Mouse (Mus musculus): ENCODE data around the gene Actr2. TPM values are rescaled to one million over a fixed set of nuclear protein-coding genes. Genes with fewer than 3 reads are reported as not detected.

Gene Actr2
- polyA plus RNA-seq, 1 experiment: 59.5 TPM

GRCm38 (mm10) chr11:20075415-20075814 is 37.3 kb downstream of the Actr2 start:
- TF ChIP-seq CTCF (IDR thresholded peaks at IDR 0.05; ENCODE audit: control insufficient read depth, insufficient read depth, insufficient read length) (no peak), FOSL1 (IDR thresholded peaks at IDR 0.05; ENCODE audit: insufficient read depth, low read length, poor library complexity, severe bottlenecking) (no peak), CEBPB (IDR thresholded peaks at IDR 0.05; ENCODE audit: low read depth) (no peak), USF1 (IDR thresholded peaks at IDR 0.05; ENCODE audit: low read depth) (no peak), MYOD1 (IDR thresholded peaks at IDR 0.05; ENCODE audit: control insufficient read depth, insufficient read length, low read depth) (no peak), MYOG (IDR thresholded peaks at IDR 0.05; ENCODE audit: control insufficient read depth, extremely low read depth, insufficient read length) (no peak), MAX (IDR thresholded peaks at IDR 0.05) (no peak)
- Histone ChIP-seq H3K79me3 (ENCODE audit: low read depth) (peaks cover 16% of the 10 kb centered on the region), H3ac (ENCODE audit: control insufficient read depth, insufficient read length, low read depth) (no peak overlapping the region), H3K36me3 (ENCODE audit: control insufficient read depth, insufficient read depth) (peaks cover 96% of the 10 kb centered on the region), H3K4me3 (ENCODE audit: insufficient read depth, poor library complexity, severe bottlenecking) (no peak overlapping the region), H3K27me3 (ENCODE audit: control insufficient read depth, insufficient read depth, insufficient read length) (no peaks in the 10 kb centered on the region), H3K79me2 (ENCODE audit: control insufficient read depth, insufficient read depth) (peaks cover 36% of the 10 kb centered on the region)

GRCm38 (mm10) chr11:20072826-20073225 is 39.9 kb downstream of the Actr2 start:
- no peak overlapping the region for H3ac ChIP-seq (ENCODE audit: control insufficient read depth, insufficient read length, low read depth)
- H3K27me3 ChIP-seq (ENCODE audit: control insufficient read depth, insufficient read depth, insufficient read length): no peaks in the 10 kb centered on the region
- peaks cover 12% of the 10 kb centered on the region for H3K79me3 ChIP-seq (ENCODE audit: low read depth)
- peaks cover 25% of the 10 kb centered on the region for H3K79me2 ChIP-seq (ENCODE audit: control insufficient read depth, insufficient read depth)
- H3K36me3 ChIP-seq (ENCODE audit: control insufficient read depth, insufficient read depth): peaks cover 96% of the 10 kb centered on the region
- TF ChIP-seq MYOD1 (IDR thresholded peaks at IDR 0.05; ENCODE audit: control insufficient read depth, insufficient read length, low read depth) (no peak), MYOG (IDR thresholded peaks at IDR 0.05; ENCODE audit: control insufficient read depth, extremely low read depth, insufficient read length) (no peak), CEBPB (IDR thresholded peaks at IDR 0.05; ENCODE audit: low read depth) (no peak), MAX (IDR thresholded peaks at IDR 0.05) (no peak), USF1 (IDR thresholded peaks at IDR 0.05; ENCODE audit: low read depth) (no peak), FOSL1 (IDR thresholded peaks at IDR 0.05; ENCODE audit: insufficient read depth, low read length, poor library complexity, severe bottlenecking) (no peak), CTCF (IDR thresholded peaks at IDR 0.05; ENCODE audit: control insufficient read depth, insufficient read depth, insufficient read length) (no peak)
- no peak overlapping the region for H3K4me3 ChIP-seq (ENCODE audit: insufficient read depth, poor library complexity, severe bottlenecking)

GRCm38 (mm10) chr11:20072174-20072573 is 40.5 kb downstream of the Actr2 start:
- H3K79me3 ChIP-seq (ENCODE audit: low read depth): peaks cover 12% of the 10 kb centered on the region
- H3ac ChIP-seq (ENCODE audit: control insufficient read depth, insufficient read length, low read depth): no peak overlapping the region
- H3K27me3 ChIP-seq (ENCODE audit: control insufficient read depth, insufficient read depth, insufficient read length): no peaks in the 10 kb centered on the region
- H3K36me3 ChIP-seq (ENCODE audit: control insufficient read depth, insufficient read depth): peaks cover 94% of the 10 kb centered on the region
- TF ChIP-seq FOSL1 (IDR thresholded peaks at IDR 0.05; ENCODE audit: insufficient read depth, low read length, poor library complexity, severe bottlenecking): no peak
- no peak for TF ChIP-seq CTCF (IDR thresholded peaks at IDR 0.05; ENCODE audit: control insufficient read depth, insufficient read depth, insufficient read length)
- no peak for TF ChIP-seq USF1 (IDR thresholded peaks at IDR 0.05; ENCODE audit: low read depth)
- TF ChIP-seq MAX (IDR thresholded peaks at IDR 0.05): no peak
- TF ChIP-seq CEBPB (IDR thresholded peaks at IDR 0.05; ENCODE audit: low read depth): no peak
- no peak for TF ChIP-seq MYOG (IDR thresholded peaks at IDR 0.05; ENCODE audit: control insufficient read depth, extremely low read depth, insufficient read length)
- TF ChIP-seq MYOD1 (IDR thresholded peaks at IDR 0.05; ENCODE audit: control insufficient read depth, insufficient read length, low read depth): no peak
- peaks cover 26% of the 10 kb centered on the region for H3K79me2 ChIP-seq (ENCODE audit: control insufficient read depth, insufficient read depth)
- H3K4me3 ChIP-seq (ENCODE audit: insufficient read depth, poor library complexity, severe bottlenecking): no peak overlapping the region

- peaks cover 30% of the 10 kb centered on the region for H3K79me2 ChIP-seq (ENCODE audit: control insufficient read depth, insufficient read depth)
- H3K27me3 ChIP-seq (ENCODE audit: control insufficient read depth, insufficient read depth, insufficient read length): no peaks in the 10 kb centered on the region
- no peak overlapping the region for H3ac ChIP-seq (ENCODE audit: control insufficient read depth, insufficient read length, low read depth)
- no peak overlapping the region for H3K4me3 ChIP-seq (ENCODE audit: insufficient read depth, poor library complexity, severe bottlenecking)
- peaks cover 9% of the 10 kb centered on the region for H3K79me3 ChIP-seq (ENCODE audit: low read depth)
- peaks cover 96% of the 10 kb centered on the region for H3K36me3 ChIP-seq (ENCODE audit: control insufficient read depth, insufficient read depth)
- TF ChIP-seq CEBPB (IDR thresholded peaks at IDR 0.05; ENCODE audit: low read depth): no peak
- no peak for TF ChIP-seq MAX (IDR thresholded peaks at IDR 0.05)
- TF ChIP-seq MYOG (IDR thresholded peaks at IDR 0.05; ENCODE audit: control insufficient read depth, extremely low read depth, insufficient read length): no peak
- TF ChIP-seq USF1 (IDR thresholded peaks at IDR 0.05; ENCODE audit: low read depth): no peak
- no peak for TF ChIP-seq MYOD1 (IDR thresholded peaks at IDR 0.05; ENCODE audit: control insufficient read depth, insufficient read length, low read depth)
- TF ChIP-seq CTCF (IDR thresholded peaks at IDR 0.05; ENCODE audit: control insufficient read depth, insufficient read depth, insufficient read length): no peak
- TF ChIP-seq FOSL1 (IDR thresholded peaks at IDR 0.05; ENCODE audit: insufficient read depth, low read length, poor library complexity, severe bottlenecking): no peak
Measured at GRCm38 (mm10) chr11:20068346-20069004, 44.2 kb downstream of the Actr2 start.

GRCm38 (mm10) chr11:20067521-20067920 is 45.2 kb downstream of the Actr2 start:
- H3K27me3 ChIP-seq (ENCODE audit: control insufficient read depth, insufficient read depth, insufficient read length): no peaks in the 10 kb centered on the region
- peaks cover 21% of the 10 kb centered on the region for H3K79me2 ChIP-seq (ENCODE audit: control insufficient read depth, insufficient read depth)
- H3ac ChIP-seq (ENCODE audit: control insufficient read depth, insufficient read length, low read depth): no peak overlapping the region
- H3K79me3 ChIP-seq (ENCODE audit: low read depth): peaks cover 10% of the 10 kb centered on the region
- peaks cover 94% of the 10 kb centered on the region for H3K36me3 ChIP-seq (ENCODE audit: control insufficient read depth, insufficient read depth)
- TF ChIP-seq FOSL1 (IDR thresholded peaks at IDR 0.05; ENCODE audit: insufficient read depth, low read length, poor library complexity, severe bottlenecking): no peak
- no peak for TF ChIP-seq MYOG (IDR thresholded peaks at IDR 0.05; ENCODE audit: control insufficient read depth, extremely low read depth, insufficient read length)
- TF ChIP-seq USF1 (IDR thresholded peaks at IDR 0.05; ENCODE audit: low read depth): no peak
- TF ChIP-seq MAX (IDR thresholded peaks at IDR 0.05): no peak
- no peak for TF ChIP-seq CEBPB (IDR thresholded peaks at IDR 0.05; ENCODE audit: low read depth)
- TF ChIP-seq CTCF (IDR thresholded peaks at IDR 0.05; ENCODE audit: control insufficient read depth, insufficient read depth, insufficient read length): no peak
- no peak for TF ChIP-seq MYOD1 (IDR thresholded peaks at IDR 0.05; ENCODE audit: control insufficient read depth, insufficient read length, low read depth)
- H3K4me3 ChIP-seq (ENCODE audit: insufficient read depth, poor library complexity, severe bottlenecking): no peak overlapping the region
